Mouse (Mus musculus) liver, embryonic 16.5 days (tissue): ENCODE results near the gene Tgtp2. TPM values are rescaled to one million over a fixed set of nuclear protein-coding genes. Genes with fewer than 3 reads are reported as not detected.
A peak's percentile ranks its signal among the peaks of the same experiment; 100 is the strongest.

Experiments used
- ATAC-seq: fragments of 200-750 bp; cut with Nextera tagmentation; 2 replicates; pipeline ENCODE4 v1.8.0; 2017; ENCODE audit warnings: low read depth, mild to moderate bottlenecking, moderate number of reproducible peaks, moderate library complexity
- H3K27ac ChIP-seq: fragments of 300-500 bp; sonication (generic); 2 replicates; pipeline ENCODE4 v1.5.1; 2014; ENCODE audit warnings: mild to moderate bottlenecking, low read length
- H3K27me3 ChIP-seq: fragments of 300-500 bp; sonication (generic); 2 replicates; pipeline ENCODE4 v1.6.1; 2014; ENCODE audit warnings: low read depth, low read length, mixed read lengths; ENCODE audit not compliant: control insufficient read depth, insufficient read depth
- H3K36me3 ChIP-seq: fragments of 300-500 bp; sonication (generic); 2 replicates; pipeline ENCODE4 v1.6.1; 2014; ENCODE audit warnings: mild to moderate bottlenecking; ENCODE audit not compliant: control insufficient read depth, insufficient read depth
- H3K4me1 ChIP-seq: fragments of 300-500 bp; sonication (generic); 2 replicates; pipeline ENCODE4 v1.6.1; 2014; ENCODE audit warnings: low read depth, low read length, mixed read lengths; ENCODE audit not compliant: control insufficient read depth
- H3K4me2 ChIP-seq: fragments of 300-500 bp; sonication (generic); 2 replicates; pipeline ENCODE4 v1.6.1; 2014; ENCODE audit warnings: low read depth, low read length, mixed read lengths
- H3K4me3 ChIP-seq: fragments of 300-500 bp; sonication (generic); 2 replicates; pipeline ENCODE4 v1.5.1; 2014; ENCODE audit warnings: low read depth, mild to moderate bottlenecking, low read length
- H3K9ac ChIP-seq: fragments of 300-500 bp; sonication (generic); 2 replicates; pipeline ENCODE4 v1.6.1; 2014; ENCODE audit warnings: low read depth, low read length
- H3K9me3 ChIP-seq: fragments of 300-500 bp; sonication (generic); replicated peaks from 2 replicates; pipeline ENCODE4 v1.6.1; 2016; ENCODE audit warnings: low read length; ENCODE audit not compliant: control insufficient read depth
- WGBS: fragments of 180-500 bp; shearing (Covaris S2); extraction: QIAGEN DNeasy Blood & Tissue Kit; methylation state at CpG from one replicate; pipeline ENCODE4 v1.1.7; 2014; ENCODE audit not compliant: insufficient replicate concordance; 5-methylcytosine and 5-hydroxymethylcytosine counted together
- polyA plus RNA-seq: library from polyadenylated mRNA; unstranded; fragments of >200 nt; fragmentation: Nextera tagmentation; extraction: Ambion mirVana; gene quantifications from 2 replicates; pipeline ENCODE4 v1.2.1, GENCODE M21; 2015

Tgtp2 gene
- polyA plus RNA-seq, 1 experiment from 2014 or later: 0.57 TPM

- Histone ChIP-seq H3K9ac (no peak overlapping the region), H3K36me3 (no peaks in the 10 kb centered on the region), H3K4me1 (peaks cover 21% of the 10 kb centered on the region), H3K4me2 (0 out of 2 replicates have a peak overlapping the region, but pooled peaks have one; percentile 8), H3K27ac (no peak overlapping the region), H3K9me3 (no peaks in the 10 kb centered on the region), H3K4me3 (no peak overlapping the region), H3K27me3 (no peaks in the 10 kb centered on the region)
- 58% methylated on average over 3 of the region's 3 CpGs for WGBS
- ATAC-seq: no peak
Measured at GRCm38 (mm10) chr11:49100409-49100808, 36.4 kb upstream of the Tgtp2 start.

- no peaks in the 10 kb centered on the region for H3K27me3 ChIP-seq
- H3K4me1 ChIP-seq: peaks cover 19% of the 10 kb centered on the region
- no peak for ATAC-seq
- H3K36me3 ChIP-seq: no peaks in the 10 kb centered on the region
- H3K9me3 ChIP-seq: no peaks in the 10 kb centered on the region
- no peak overlapping the region for H3K9ac ChIP-seq
- WGBS: 77% methylated on average over 4 of the region's 4 CpGs
- no peak overlapping the region for H3K4me2 ChIP-seq
- no peak overlapping the region for H3K4me3 ChIP-seq
- H3K27ac ChIP-seq: no peak overlapping the region
Measured at GRCm38 (mm10) chr11:49095367-49095766, 31.4 kb upstream of the Tgtp2 start.

GRCm38 (mm10) chr11:49093861-49094660 is 30.1 kb upstream of the Tgtp2 start:
- Histone ChIP-seq H3K27me3 (no peaks in the 10 kb centered on the region), H3K4me1 (peaks cover 27% of the 10 kb centered on the region), H3K36me3 (no peaks in the 10 kb centered on the region), H3K27ac (no peak overlapping the region), H3K9ac (no peak overlapping the region), H3K4me2 (no peak overlapping the region), H3K4me3 (no peak overlapping the region), H3K9me3 (no peaks in the 10 kb centered on the region)
- ATAC-seq: no peak
- 65% methylated on average over 6 of the region's 6 CpGs for WGBS

- Histone ChIP-seq H3K4me2 (no peak overlapping the region), H3K9ac (no peak overlapping the region), H3K36me3 (no peaks in the 10 kb centered on the region), H3K4me3 (no peak overlapping the region), H3K27me3 (no peaks in the 10 kb centered on the region), H3K27ac (no peak overlapping the region), H3K9me3 (no peaks in the 10 kb centered on the region), H3K4me1 (peaks cover 39% of the 10 kb centered on the region)
- no peak for ATAC-seq
- WGBS: 63% methylated on average over 2 of the region's 2 CpGs
Measured at GRCm38 (mm10) chr11:49092786-49093185, 28.8 kb upstream of the Tgtp2 start.

- 96% methylated on average over 1 of the region's 1 CpGs for WGBS
- Histone ChIP-seq H3K36me3 (no peaks in the 10 kb centered on the region), H3K4me2 (no peak overlapping the region), H3K27me3 (no peaks in the 10 kb centered on the region), H3K27ac (no peak overlapping the region), H3K9me3 (no peaks in the 10 kb centered on the region), H3K4me1 (peaks cover 42% of the 10 kb centered on the region), H3K9ac (no peak overlapping the region), H3K4me3 (no peak overlapping the region)
- no peak for ATAC-seq
Measured at GRCm38 (mm10) chr11:49092053-49092586, 28.1 kb upstream of the Tgtp2 start.

- Histone ChIP-seq H3K4me3 (no peak overlapping the region), H3K9me3 (no peaks in the 10 kb centered on the region), H3K27ac (peak overlapping the region; percentile 75), H3K4me2 (no peak overlapping the region), H3K9ac (no peak overlapping the region), H3K36me3 (no peaks in the 10 kb centered on the region), H3K27me3 (no peaks in the 10 kb centered on the region), H3K4me1 (peaks cover 51% of the 10 kb centered on the region)
- no peak for ATAC-seq
- 50% methylated on average over 4 of the region's 4 CpGs for WGBS
Measured at GRCm38 (mm10) chr11:49091171-49091570, 27.2 kb upstream of the Tgtp2 start.

- Histone ChIP-seq H3K27ac (peak overlapping the region; percentile 75), H3K4me1 (peaks cover 52% of the 10 kb centered on the region), H3K4me3 (no peak overlapping the region), H3K9ac (no peak overlapping the region), H3K9me3 (no peaks in the 10 kb centered on the region), H3K36me3 (no peaks in the 10 kb centered on the region), H3K27me3 (no peaks in the 10 kb centered on the region), H3K4me2 (no peak overlapping the region)
- WGBS: 75% methylated on average over 5 of the region's 5 CpGs
- ATAC-seq: no peak
Measured at GRCm38 (mm10) chr11:49090551-49090950, 26.5 kb upstream of the Tgtp2 start.

GRCm38 (mm10) chr11:49089735-49090507 is 25.9 kb upstream of the Tgtp2 start:
- H3K27ac ChIP-seq: peak overlapping the region; percentile 70
- H3K4me1 ChIP-seq: peaks cover 57% of the 10 kb centered on the region
- H3K36me3 ChIP-seq: no peaks in the 10 kb centered on the region
- H3K9ac ChIP-seq: no peak overlapping the region
- no peak overlapping the region for H3K4me3 ChIP-seq
- H3K4me2 ChIP-seq: no peak overlapping the region
- H3K27me3 ChIP-seq: no peaks in the 10 kb centered on the region
- no peak for ATAC-seq
- H3K9me3 ChIP-seq: no peaks in the 10 kb centered on the region
- 29% methylated on average over 3 of the region's 3 CpGs for WGBS
